Mouse (Mus musculus) limb, embryonic 12.5 days (tissue): Measurements from ENCODE around the gene Cox8c. TPM values are rescaled to one million over a fixed set of nuclear protein-coding genes. Genes with fewer than 3 reads are reported as not detected.
A peak's percentile ranks its signal among the peaks of the same experiment; 100 is the strongest.

Experiments used
- ATAC-seq: fragments of 200-750 bp; cut with Nextera tagmentation; 2 replicates; pipeline ENCODE4 v1.8.0; 2017; ENCODE audit warnings: low read depth, moderate TSS enrichment; ENCODE audit not compliant: insufficient number of reproducible peaks, insufficient read depth, low FRiP score, low TSS enrichment
- H3K27ac ChIP-seq: fragments of 300-500 bp; sonication (generic); 2 replicates; pipeline ENCODE4 v1.5.1; 2016; ENCODE audit warnings: mild to moderate bottlenecking, moderate library complexity
- H3K27me3 ChIP-seq: fragments of 300-500 bp; sonication (generic); 2 replicates; pipeline ENCODE4 v1.6.1; 2016; ENCODE audit warnings: mild to moderate bottlenecking, moderate library complexity
- H3K36me3 ChIP-seq: fragments of 300-500 bp; sonication (generic); 2 replicates; pipeline ENCODE4 v1.6.1; 2016; ENCODE audit warnings: mild to moderate bottlenecking, moderate library complexity
- H3K4me1 ChIP-seq: fragments of 300-500 bp; sonication (generic); replicated peaks from 2 replicates; pipeline ENCODE4 v1.6.1; 2016
- H3K4me2 ChIP-seq: fragments of 300-500 bp; sonication (generic); 2 replicates; pipeline ENCODE4 v1.6.1; 2016; ENCODE audit warnings: mild to moderate bottlenecking, moderate library complexity
- H3K4me3 ChIP-seq: fragments of 300-500 bp; sonication (generic); replicated peaks from 2 replicates; pipeline ENCODE4 v1.5.1; 2016; ENCODE audit warnings: mild to moderate bottlenecking
- H3K9ac ChIP-seq: fragments of 300-500 bp; sonication (generic); replicated peaks from 2 replicates; pipeline ENCODE4 v1.6.1; 2016; ENCODE audit warnings: mild to moderate bottlenecking, moderate library complexity
- H3K9me3 ChIP-seq: fragments of 300-500 bp; sonication (generic); 2 replicates; pipeline ENCODE4 v1.6.1; 2016; ENCODE audit warnings: mild to moderate bottlenecking, moderate library complexity
- WGBS: fragments of 180-500 bp; shearing (Covaris S2); methylation state at CpG from one replicate; pipeline ENCODE4 v1.1.7; 2016; 5-methylcytosine and 5-hydroxymethylcytosine counted together
- polyA plus RNA-seq: library from polyadenylated mRNA; unstranded; fragments of >200 nt; fragmentation: Nextera tagmentation; extraction: Ambion mirVana; gene quantifications from 2 replicates; pipeline ENCODE4 v1.2.1, GENCODE M21; 2016

Gene Cox8c
- polyA plus RNA-seq, 1 experiment from 2014 or later: not detected

GRCm38 (mm10) chr12:102916073-102916472, 17.0 kb downstream of the Cox8c start:
- H3K4me2 ChIP-seq: no peak overlapping the region
- H3K36me3 ChIP-seq: no peaks in the 10 kb centered on the region
- H3K9me3 ChIP-seq: no peaks in the 10 kb centered on the region
- H3K4me3 ChIP-seq: no peak overlapping the region
- H3K4me1 ChIP-seq: peaks cover 12% of the 10 kb centered on the region
- peaks cover 47% of the 10 kb centered on the region for H3K27me3 ChIP-seq
- no peak for ATAC-seq
- WGBS: 19% methylated on average over 2 of the region's 2 CpGs
- H3K27ac ChIP-seq: no peak overlapping the region
- no peak overlapping the region for H3K9ac ChIP-seq

GRCm38 (mm10) chr12:102929764-102930163, 30.6 kb downstream of the Cox8c start:
- H3K9ac ChIP-seq: no peak overlapping the region
- H3K4me2 ChIP-seq: no peak overlapping the region
- H3K27me3 ChIP-seq: peaks cover 6% of the 10 kb centered on the region; the same call in 1 of the 2 replicates
- H3K27ac ChIP-seq: no peak overlapping the region
- H3K4me3 ChIP-seq: no peak overlapping the region
- WGBS: 82% methylated on average over 4 of the region's 4 CpGs
- no peaks in the 10 kb centered on the region for H3K4me1 ChIP-seq
- no peak for ATAC-seq
- no peaks in the 10 kb centered on the region for H3K36me3 ChIP-seq
- no peaks in the 10 kb centered on the region; the same call in 1 of the 2 replicates for H3K9me3 ChIP-seq

GRCm38 (mm10) chr12:102930335-102930734, 31.2 kb downstream of the Cox8c start:
- no peaks in the 10 kb centered on the region; the same call in 1 of the 2 replicates for H3K9me3 ChIP-seq
- no peak overlapping the region for H3K9ac ChIP-seq
- H3K36me3 ChIP-seq: no peaks in the 10 kb centered on the region
- ATAC-seq: no peak
- no peak overlapping the region for H3K4me3 ChIP-seq
- no peak overlapping the region for H3K4me2 ChIP-seq
- H3K27me3 ChIP-seq: peaks cover 6% of the 10 kb centered on the region; the same call in 1 of the 2 replicates
- H3K4me1 ChIP-seq: no peaks in the 10 kb centered on the region
- H3K27ac ChIP-seq: no peak overlapping the region
- 65% methylated on average over 1 of the region's 1 CpGs for WGBS

DNA sequence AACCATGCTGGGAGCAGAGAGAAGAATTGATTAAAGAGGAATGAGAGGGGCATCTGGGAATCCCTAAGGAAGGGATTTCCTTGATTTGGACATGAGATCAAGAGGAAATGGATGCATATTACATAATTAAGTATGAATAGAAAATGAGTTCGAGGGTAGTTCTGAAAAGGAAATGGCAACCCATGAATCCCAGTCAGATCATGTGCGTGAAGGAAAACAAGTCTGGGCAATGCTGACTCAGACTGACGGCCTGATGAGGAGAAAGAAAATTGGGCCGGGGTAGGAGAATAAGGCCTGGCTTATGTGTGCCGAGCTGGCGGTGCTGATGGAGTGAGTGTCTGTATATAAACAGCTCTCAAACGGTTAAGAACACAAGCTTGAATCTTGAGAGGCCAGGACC, 31.7 kb downstream of the Cox8c start:
- Histone ChIP-seq H3K4me1 (no peaks in the 10 kb centered on the region), H3K9ac (no peak overlapping the region), H3K27me3 (peaks cover 6% of the 10 kb centered on the region; the same call in 1 of the 2 replicates), H3K9me3 (no peaks in the 10 kb centered on the region), H3K36me3 (no peaks in the 10 kb centered on the region), H3K27ac (no peak overlapping the region), H3K4me2 (no peak overlapping the region), H3K4me3 (no peak overlapping the region)
- WGBS: 86% methylated on average over 7 of the region's 7 CpGs
- ATAC-seq: no peak

GRCm38 (mm10) chr12:102935892-102936291, 36.8 kb downstream of the Cox8c start:
- H3K36me3 ChIP-seq: no peaks in the 10 kb centered on the region
- H3K9me3 ChIP-seq: 0 out of 2 replicates have a peak, but pooled peaks cover 3% of the 10 kb centered on the region
- no peak overlapping the region for H3K4me2 ChIP-seq
- ATAC-seq: no peak
- H3K27ac ChIP-seq: no peak overlapping the region
- no peak overlapping the region for H3K9ac ChIP-seq
- H3K4me3 ChIP-seq: no peak overlapping the region
- H3K4me1 ChIP-seq: no peaks in the 10 kb centered on the region
- WGBS: 65% methylated on average over 1 of the region's 1 CpGs
- no peaks in the 10 kb centered on the region for H3K27me3 ChIP-seq

GRCm38 (mm10) chr12:102945571-102945970, 46.5 kb downstream of the Cox8c start:
- Histone ChIP-seq H3K9me3 (0 out of 2 replicates have a peak, but pooled peaks cover 5% of the 10 kb centered on the region), H3K27me3 (peaks cover 37% of the 10 kb centered on the region), H3K4me3 (no peak overlapping the region), H3K9ac (no peak overlapping the region), H3K4me1 (peaks cover 15% of the 10 kb centered on the region), H3K4me2 (no peak overlapping the region), H3K27ac (no peak overlapping the region), H3K36me3 (no peaks in the 10 kb centered on the region)
- WGBS: 74% methylated on average over 1 of the region's 1 CpGs
- ATAC-seq: no peak

DNA sequence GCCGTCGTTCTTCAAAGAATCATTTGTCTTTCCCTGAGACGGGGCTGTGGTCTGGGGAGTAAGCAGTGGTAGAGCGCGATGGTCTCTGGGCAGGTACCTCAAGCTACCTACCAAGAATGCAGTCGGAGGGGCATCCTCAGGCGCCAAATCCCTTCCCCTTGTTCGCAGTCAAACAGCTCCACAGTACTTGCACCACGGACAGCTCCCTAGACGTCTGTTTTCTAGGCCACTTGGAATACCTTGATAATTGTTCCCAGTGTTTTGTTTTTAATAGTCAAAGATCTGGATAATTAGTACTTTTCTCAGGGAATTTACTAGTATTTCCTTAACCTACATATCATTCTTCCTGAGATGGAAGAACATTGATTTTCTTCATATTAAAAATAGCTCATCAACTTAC, 48.7 kb downstream of the Cox8c start:
- Histone ChIP-seq H3K4me2 (no peak overlapping the region), H3K27ac (no peak overlapping the region), H3K9ac (no peak overlapping the region), H3K36me3 (no peaks in the 10 kb centered on the region), H3K9me3 (no peaks in the 10 kb centered on the region), H3K27me3 (peaks cover 37% of the 10 kb centered on the region), H3K4me1 (peaks cover 15% of the 10 kb centered on the region), H3K4me3 (no peak overlapping the region)
- 25% methylated on average over 10 of the region's 10 CpGs for WGBS
- ATAC-seq: no peak

DNA sequence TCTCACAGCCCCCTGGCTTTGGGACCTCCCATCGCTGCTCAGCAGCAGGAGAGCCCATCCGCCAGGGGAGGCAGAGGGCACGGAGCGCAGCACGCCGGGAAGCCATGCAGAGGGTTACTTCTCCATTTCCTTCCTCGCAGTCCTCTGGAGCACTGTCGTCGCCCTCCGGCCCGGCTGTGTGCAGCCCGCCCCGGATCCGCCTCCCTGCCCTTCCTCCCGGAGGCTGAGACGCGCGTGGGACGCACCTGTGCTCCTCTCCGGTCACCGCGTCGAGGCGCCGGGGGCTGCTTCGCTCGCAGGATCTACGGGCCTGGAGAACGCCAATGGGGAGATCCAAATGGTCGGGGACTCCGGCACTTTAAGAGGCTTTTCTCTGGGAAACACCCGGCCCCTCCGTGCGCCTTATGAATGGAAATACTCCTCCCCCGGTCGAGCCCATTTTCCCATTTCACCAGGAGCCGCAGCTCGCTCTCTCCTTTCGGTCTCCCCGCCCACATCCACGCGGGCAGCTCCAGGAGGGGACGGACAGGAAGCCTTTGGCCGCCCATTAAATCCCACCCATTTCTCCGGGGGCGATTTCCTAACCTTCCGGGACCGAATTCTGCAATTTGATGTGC, 49.8 kb downstream of the Cox8c start, which contains the start of gene Unc79:
TSS of gene Unc79 (plus strand) at position 82 of the 617 bp plus-strand sequence.
- Histone ChIP-seq H3K9me3 (no peaks in the 10 kb centered on the region), H3K4me3 (peak within 1 kb of the TSS; percentile 48), H3K4me2 (peak within 1 kb of the TSS; percentile 82), H3K27me3 (peaks cover 37% of the 10 kb centered on the region), H3K27ac (no peak within 1 kb of the TSS), H3K4me1 (peaks cover 15% of the 10 kb centered on the region), H3K9ac (no peak within 1 kb of the TSS), H3K36me3 (no peaks in the 10 kb centered on the region)
- WGBS: under 1% methylated on average over 48 of the region's 48 CpGs
- peak; percentile 26; the same call in 1 of the 2 replicates for ATAC-seq

- Histone ChIP-seq H3K36me3 (no peaks in the 10 kb centered on the region), H3K4me3 (peak overlapping the region; percentile 48), H3K27ac (no peak overlapping the region), H3K27me3 (peaks cover 37% of the 10 kb centered on the region), H3K4me1 (peaks cover 15% of the 10 kb centered on the region), H3K9me3 (no peaks in the 10 kb centered on the region), H3K4me2 (peak overlapping the region; percentile 82), H3K9ac (no peak overlapping the region)
- ATAC-seq: peak; percentile 78; the same call in 1 of the 2 replicates
- under 1% methylated on average over 40 of the region's 42 CpGs for WGBS
Observed at GRCm38 (mm10) chr12:102949395-102950208, 50.5 kb downstream of the Cox8c start.
